Mouse (Mus musculus): ENCODE data around the gene Cd93. TPM values are rescaled to one million over a fixed set of nuclear protein-coding genes. Genes with fewer than 3 reads are reported as not detected.

Gene Cd93
- total RNA-seq, 2 experiments from 2014 or later: 12.6 to 16.5 TPM

DNA sequence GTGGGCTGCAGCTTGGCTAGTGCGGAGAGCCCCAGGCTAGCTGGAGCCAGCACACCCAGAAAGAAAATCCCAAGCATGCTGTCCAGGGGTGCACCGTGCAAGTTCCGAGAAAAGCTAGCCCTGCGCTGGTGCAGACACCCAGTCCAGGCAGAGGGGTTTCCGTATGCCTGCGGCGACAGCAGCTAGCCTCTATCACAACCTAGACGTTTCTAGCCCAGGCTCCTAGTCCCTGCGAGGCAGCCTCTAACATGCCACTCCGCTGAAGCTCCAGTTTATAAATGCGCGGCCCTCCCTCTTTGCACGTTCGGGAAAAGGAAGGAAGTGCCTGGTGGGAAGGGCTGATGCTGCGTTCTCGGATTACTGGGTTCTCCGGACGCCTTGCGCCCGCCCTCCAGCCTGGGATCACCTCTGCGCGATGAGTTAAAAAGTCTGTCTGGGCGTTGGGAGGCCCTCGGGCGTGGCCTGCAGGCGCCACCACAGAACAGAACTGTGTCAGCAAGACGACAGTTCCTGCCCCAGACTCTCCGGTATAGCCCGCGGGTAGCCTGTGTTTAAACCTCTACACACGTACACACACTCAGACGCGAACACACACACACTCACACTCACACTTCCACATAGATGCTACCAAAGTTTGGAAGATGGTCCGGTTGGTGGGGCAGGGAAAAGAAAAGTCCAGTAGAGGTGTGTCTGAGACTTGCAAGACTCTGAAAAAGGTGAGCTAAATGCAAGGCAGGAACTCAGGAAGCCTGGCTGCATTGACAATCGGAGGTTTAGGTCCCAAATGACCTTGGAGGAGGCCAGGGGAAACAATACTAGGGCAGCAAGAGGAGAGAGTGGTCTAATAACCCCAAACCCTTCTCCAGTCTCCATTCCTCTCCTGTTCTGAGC, 35.2 kb downstream of the Cd93 start, which contains the start of gene Thbd:
TSS of gene Thbd (minus strand) at position 319 of the 891 bp plus-strand sequence.
- peak; percentile 19; the same call in 1 of the 2 replicates for TF ChIP-seq CTCF (IDR thresholded peaks at IDR 0.05)
- Histone ChIP-seq H3K27ac (peak within 1 kb of the TSS; percentile 85), H3K4me3 (peak within 1 kb of the TSS; percentile 71)
- intact Hi-C loops (cut with DNase I): loop anchor here (5.0 to 10.0 kb wide), 5 partner anchors 61 to 286 kb away; no protein-coding TSS in a partner anchor
- DNase-seq: peak; percentile 89

DNA sequence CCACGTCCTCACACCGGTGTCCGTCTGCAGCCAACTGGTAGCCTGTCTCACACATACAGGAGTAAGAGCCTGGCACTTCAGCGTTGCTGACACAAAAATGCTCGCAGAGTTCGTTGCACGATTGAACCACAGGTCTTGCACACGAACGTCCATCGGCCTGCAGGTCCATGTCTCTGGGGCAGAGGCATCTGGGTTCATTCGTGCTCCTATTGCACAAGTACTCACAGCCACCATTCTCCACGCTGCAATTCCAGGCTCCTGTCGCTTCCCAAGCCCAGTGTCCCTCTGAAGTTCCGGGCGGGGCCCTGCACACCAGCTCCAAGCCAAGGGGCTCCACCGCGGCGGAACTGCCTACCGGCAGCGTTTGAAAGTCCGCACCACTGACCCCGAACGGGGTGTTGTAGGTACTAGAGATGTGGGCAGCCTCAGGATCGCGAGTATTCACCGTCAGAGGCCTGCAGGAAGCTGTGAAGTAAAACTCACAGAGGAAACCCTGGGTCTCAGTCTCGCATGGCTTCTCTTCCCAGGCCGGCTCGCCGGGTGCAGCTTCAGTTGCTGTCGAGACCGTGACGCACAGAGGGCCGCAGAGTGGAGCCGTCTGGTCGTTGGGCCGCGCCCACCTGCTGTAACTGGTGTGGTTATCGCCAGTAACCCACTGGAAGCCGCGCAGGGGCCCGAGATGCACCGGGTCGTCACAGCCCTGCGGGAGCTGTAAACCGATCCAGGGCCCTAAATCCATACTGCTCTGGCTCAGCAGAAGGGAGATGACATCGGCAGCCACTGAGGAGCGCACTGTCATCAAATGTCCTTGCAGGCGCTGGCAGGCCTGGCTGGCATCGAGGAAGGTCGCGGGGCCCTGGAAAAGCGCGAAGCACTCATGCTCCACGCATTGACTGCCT, 36.1 kb downstream of the Cd93 start:
- DNase-seq: peak; percentile 77
- intact Hi-C loops (cut with DNase I): loop anchor here (5.0 to 10.0 kb wide), 5 partner anchors 60 to 285 kb away; no protein-coding TSS in a partner anchor
- Histone ChIP-seq H3K4me3 (peak overlapping the region; percentile 71), H3K27ac (peak overlapping the region; percentile 85)
- TF ChIP-seq CTCF (IDR thresholded peaks at IDR 0.05): no peak

DNA sequence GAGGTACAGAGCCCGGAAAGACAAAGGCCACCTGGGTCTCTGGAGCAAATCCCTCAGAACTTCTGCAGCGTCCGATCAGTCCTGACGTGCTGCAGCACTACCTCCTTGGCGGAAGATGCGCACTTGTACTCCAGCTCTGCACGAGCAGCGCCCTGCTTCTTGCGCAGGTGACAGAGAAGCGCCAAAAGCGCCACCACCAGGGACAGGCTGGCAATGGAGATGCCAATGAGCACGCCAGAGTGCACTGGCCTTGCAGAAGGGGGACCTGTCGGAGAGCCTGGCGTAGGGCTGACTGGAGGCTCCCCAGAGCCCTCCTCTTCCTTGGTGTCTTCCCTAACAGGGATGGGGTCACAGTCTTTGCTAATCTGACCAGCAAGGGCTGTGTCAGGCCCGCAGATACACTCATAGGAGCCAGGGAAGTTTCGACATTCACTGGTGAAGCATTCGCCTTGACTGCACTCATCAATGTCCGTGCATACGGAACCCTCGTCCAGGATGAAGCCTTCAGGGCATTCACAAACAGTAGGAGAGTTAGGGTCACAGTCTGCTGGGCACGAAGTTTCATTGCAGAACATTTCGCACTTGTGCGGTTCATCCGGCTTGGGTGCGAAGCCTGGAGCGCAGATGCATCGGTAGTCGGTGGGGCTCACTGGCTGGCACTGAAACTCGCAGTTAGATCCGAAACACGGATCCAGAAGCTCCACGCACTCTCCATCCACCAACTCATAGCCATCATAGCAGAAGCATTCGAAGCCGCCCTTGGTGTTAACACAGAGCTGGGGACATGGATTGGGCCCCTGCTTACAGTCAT, 37.0 kb downstream of the Cd93 start:
- H3K4me3 ChIP-seq: peak overlapping the region; percentile 71
- peak; percentile 61 for DNase-seq
- intact Hi-C loops (cut with DNase I): loop anchor here (5.0 to 10.0 kb wide), 5 partner anchors 59 to 284 kb away; no protein-coding TSS in a partner anchor
- peak overlapping the region; percentile 85 for H3K27ac ChIP-seq
- peak; percentile 41 for TF ChIP-seq CTCF (IDR thresholded peaks at IDR 0.05)

DNA sequence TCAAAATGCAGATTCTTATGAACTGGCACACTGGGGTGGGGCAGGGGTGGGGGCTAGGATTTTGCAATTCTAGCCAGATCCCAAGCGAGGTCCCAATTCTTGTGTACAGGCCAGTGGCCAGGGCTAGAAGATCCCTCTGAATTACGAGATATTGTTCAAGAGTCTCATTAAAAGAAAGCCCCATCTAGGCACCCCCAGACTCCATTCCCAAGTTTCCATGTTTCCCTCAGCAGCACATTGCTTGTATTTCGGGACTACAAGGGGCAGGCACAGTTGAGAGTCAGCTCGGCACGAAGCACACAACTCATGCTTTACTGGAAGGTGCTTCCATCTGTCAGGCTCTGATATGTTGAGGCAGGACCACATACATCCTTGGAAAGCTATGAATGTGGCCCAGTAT, 38.5 kb downstream of the Cd93 start:
- intact Hi-C loops (cut with DNase I): loop anchor here (5.0 to 10.0 kb wide), 5 partner anchors 58 to 283 kb away; no protein-coding TSS in a partner anchor
- H3K27ac ChIP-seq: peak overlapping the region; percentile 85
- no peak for DNase-seq
- H3K4me3 ChIP-seq: peak overlapping the region; percentile 71
- TF ChIP-seq CTCF (IDR thresholded peaks at IDR 0.05): no peak

DNA sequence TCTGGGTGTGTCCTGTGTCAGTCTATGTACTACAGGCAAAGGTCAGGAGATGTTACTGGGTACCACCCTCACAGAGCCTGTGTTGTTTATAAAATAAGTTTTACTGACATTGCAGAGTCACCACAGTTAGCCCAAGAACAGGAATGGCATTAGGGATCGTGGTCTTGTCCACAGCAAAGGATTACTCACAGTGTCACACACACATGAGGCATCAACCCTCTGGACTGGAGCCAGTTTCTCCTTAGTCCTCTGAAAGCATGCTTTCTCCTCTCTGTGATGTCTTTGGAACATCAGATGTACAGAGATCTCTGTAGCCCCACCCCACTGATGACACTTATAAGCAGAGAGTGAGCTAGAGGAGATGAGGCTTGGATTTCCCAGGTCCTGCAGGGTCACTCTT, 41.1 kb downstream of the Cd93 start:
- no peak for DNase-seq
- Histone ChIP-seq H3K27ac (no peak overlapping the region; the same call in 1 of the 2 replicates), H3K4me3 (peak overlapping the region; percentile 71)
- intact Hi-C loops (cut with DNase I): loop anchor here (10.0 kb wide), 1 partner anchor 253 kb away; no protein-coding TSS in a partner anchor
- no peak for TF ChIP-seq CTCF (IDR thresholded peaks at IDR 0.05)

DNA sequence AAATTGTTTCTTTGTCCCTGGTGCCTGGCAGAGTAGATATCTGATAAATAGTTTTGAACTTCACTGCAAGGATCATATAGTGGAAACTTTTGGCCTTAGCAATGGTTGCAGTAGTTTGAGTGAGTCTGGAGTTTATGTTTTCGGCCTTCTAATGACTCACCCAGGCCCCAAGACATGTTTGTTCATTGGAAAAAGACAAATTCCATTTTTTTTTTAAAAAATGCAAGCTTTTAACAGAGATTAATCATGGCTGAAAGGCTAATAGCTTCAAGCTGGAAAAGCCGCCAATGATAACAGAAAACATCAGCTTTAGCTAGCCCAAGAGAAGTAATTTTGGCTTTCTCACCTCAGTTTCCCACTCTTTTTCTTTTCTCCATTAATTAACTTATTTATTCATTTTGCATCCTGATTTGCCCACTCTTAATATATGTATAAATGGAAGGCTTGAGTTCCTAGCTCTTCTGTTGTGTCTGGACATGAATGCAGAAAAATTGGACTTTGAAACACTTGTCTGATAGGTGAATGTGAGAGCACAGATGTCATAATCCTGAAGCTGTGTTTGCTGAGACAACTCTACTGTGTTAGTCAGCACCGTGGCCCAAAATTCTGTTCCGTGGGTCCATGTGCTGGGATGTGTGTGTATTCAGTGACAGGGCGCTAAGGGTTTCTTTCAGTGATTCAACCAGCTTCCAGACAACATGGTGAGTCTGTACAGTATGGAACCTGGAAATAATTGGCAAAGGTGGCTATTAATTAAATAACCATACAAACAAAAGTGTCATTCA, 44.3 kb downstream of the Cd93 start:
- no peak for TF ChIP-seq CTCF (IDR thresholded peaks at IDR 0.05)
- intact Hi-C loops (cut with DNase I): loop anchor here (10.0 kb wide), 1 partner anchor 124 kb away; no protein-coding TSS in a partner anchor
- Histone ChIP-seq H3K27ac (no peak overlapping the region; the same call in 1 of the 2 replicates), H3K4me3 (no peak overlapping the region)
- no peak for DNase-seq

DNA sequence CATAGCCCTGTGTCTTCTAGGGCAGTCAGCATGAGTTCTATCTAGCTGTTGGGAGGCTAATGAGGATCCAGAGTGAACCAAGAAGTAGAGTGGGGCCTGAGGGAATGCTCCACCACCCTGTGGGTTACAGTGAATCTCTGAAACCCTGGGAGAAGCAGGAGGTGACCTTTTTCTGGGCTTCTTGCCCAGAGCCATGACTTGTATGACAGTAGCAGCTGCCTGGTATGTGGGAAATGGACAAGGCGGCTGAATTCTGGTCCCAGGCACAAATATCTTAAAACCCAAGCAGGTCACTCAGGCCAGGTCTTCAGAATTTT, 45.6 kb downstream of the Cd93 start:
- peak overlapping the region; percentile 69 for H3K27ac ChIP-seq
- no peak for TF ChIP-seq CTCF (IDR thresholded peaks at IDR 0.05)
- no peak overlapping the region; the same call in 1 of the 2 replicates for H3K4me3 ChIP-seq
- peak; percentile 75 for DNase-seq
- intact Hi-C loops (cut with DNase I): loop anchor here (10.0 kb wide), 1 partner anchor 123 kb away; no protein-coding TSS in a partner anchor

DNA sequence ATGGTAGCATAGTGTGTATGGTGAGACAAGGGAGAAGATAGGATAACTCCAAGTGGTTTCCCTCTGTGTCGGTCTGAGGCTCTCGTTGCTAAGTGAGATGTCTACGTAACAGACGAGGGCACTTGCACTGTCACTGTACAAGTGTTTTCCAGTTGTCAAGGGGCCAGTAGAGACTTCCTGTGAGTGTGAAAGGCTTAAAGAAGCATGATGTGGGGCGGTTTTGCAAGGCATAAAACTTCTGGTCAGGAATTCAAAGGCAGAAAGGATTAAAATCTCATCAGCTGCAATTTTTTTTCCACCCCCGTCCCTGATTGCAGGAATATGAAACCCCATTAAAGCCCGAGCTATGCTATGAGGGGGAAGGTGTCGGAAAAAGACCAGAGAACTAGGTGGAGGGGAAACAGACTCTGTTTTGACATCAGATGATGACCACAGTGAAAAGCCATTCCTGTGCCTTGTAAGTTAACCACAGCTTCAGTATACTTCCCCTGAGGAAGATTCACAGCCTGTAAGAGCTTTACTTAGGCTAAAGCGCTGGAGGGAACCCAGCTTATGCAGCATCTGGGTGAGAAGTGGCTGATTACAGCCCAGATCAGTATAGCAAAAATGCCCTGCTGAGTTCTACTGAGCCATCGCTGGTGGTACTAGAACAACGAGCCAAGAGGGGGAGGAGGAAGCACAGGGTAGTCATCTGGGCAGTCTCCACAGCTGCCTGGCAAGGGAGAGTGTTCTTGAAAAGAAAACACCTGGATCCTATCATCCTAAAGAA, 46.2 kb downstream of the Cd93 start:
- Histone ChIP-seq H3K27ac (peak overlapping the region; percentile 69), H3K4me3 (no peak overlapping the region; the same call in 1 of the 2 replicates)
- no peak for TF ChIP-seq CTCF (IDR thresholded peaks at IDR 0.05)
- intact Hi-C loops (cut with DNase I): loop anchor here (10.0 kb wide), 1 partner anchor 122 kb away; no protein-coding TSS in a partner anchor
- DNase-seq: no peak

DNA sequence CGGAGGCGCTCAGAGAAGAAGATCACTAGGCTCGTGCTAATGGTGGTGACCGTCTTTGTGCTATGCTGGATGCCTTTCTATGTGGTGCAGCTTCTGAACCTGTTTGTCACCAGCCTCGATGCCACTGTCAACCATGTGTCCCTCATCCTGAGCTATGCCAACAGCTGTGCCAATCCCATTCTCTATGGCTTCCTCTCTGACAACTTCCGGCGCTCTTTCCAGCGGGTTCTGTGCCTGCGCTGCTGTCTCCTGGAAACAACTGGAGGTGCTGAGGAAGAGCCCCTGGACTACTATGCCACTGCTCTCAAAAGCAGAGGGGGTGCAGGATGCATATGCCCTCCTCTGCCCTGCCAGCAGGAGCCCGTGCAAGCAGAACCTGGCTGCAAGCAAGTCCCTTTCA, 47.2 kb downstream of the Cd93 start:
- peak overlapping the region; percentile 75 for H3K4me3 ChIP-seq
- no peak for TF ChIP-seq CTCF (IDR thresholded peaks at IDR 0.05)
- intact Hi-C loops (cut with DNase I): loop anchor here (10.0 kb wide), 1 partner anchor 121 kb away; no protein-coding TSS in a partner anchor
- 0 out of 2 replicates have a peak overlapping the region, but pooled peaks have one; percentile 69 for H3K27ac ChIP-seq
- DNase-seq: no peak

Data from gastrocnemius, adult 2 months (tissue).